Mouse (Mus musculus) megakaryocyte, embryonic 14.5 days (primary cell): Measurements from ENCODE around the gene Nalcn.

ENCODE experiments used
- FLI1 ChIP-seq: IDR thresholded peaks from 2 replicates; pipeline ENCODE4 v1.6.1; 2012; ENCODE audit warnings: low read length, inconsistent platforms, mixed read lengths
- GATA1 ChIP-seq: IDR thresholded peaks from 3 replicates; pipeline ENCODE4 v1.6.1; 2012; ENCODE audit warnings: mixed read lengths, low read length, inconsistent platforms, borderline replicate concordance

DNA sequence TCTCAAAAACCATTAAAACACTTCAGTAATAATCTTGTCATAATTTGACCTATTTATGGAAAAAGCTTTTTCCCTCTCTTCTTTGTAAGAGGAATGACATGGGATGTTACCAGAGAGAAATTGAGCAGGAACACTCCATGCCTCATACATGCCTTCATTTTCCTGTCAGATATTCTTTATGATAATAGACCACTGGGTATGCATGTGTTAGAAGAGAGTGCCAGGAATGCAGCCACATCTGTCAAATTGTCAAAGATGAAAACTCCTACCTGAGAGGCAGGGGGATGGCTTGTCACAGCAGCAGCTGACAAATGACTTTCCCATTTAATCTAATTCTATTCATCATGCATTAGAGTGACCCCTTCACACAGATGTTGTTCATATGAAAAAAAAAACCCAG, 131.4 kb downstream of the Nalcn start:
- TF ChIP-seq GATA1, result no peak
- no peak for TF ChIP-seq FLI1
